Mouse (Mus musculus) liver, adult 2 months (tissue): ENCODE measurements at regions not wholly inside any gene's neighbourhood (a gene's known extent, or its start where the extent isn't known, plus 50 kb on each side); places are given as distances from the start of the nearest gene placed in this dataset.
A peak's percentile ranks its signal among the peaks of the same experiment; 100 is the strongest.
"Not testable (repeated sequence)": the region's sequence is repeated elsewhere in the genome, so short reads cannot be mapped to it uniquely, and the experiment has no call there.

Experiments
- DNase-seq: peaks from one replicate; pipeline ENCODE4 v3.0.0-alpha.2; 2011; ENCODE audit warnings: low read depth, low spot score; ENCODE audit errors: extremely low read depth
- H3K27ac ChIP-seq: fragments of 200-500 bp; replicated peaks from 2 replicates; pipeline ENCODE4 v1.5.1; 2012; ENCODE audit warnings: low read depth, mild to moderate bottlenecking, control low read depth, inconsistent platforms, low read length; ENCODE audit not compliant: insufficient read depth
- H3K27me3 ChIP-seq: fragments of 200-500 bp; 2 replicates; pipeline ENCODE4 v1.6.1; 2012; ENCODE audit warnings: mild to moderate bottlenecking, moderate library complexity, low read length, inconsistent platforms; ENCODE audit not compliant: control insufficient read depth, insufficient read depth
- H3K36me3 ChIP-seq: fragments of 200-500 bp; 2 replicates; pipeline ENCODE4 v1.6.1; 2012; ENCODE audit warnings: low read length, inconsistent platforms; ENCODE audit not compliant: control insufficient read depth, insufficient read depth
- H3K4me1 ChIP-seq: fragments of 200-500 bp; 2 replicates; pipeline ENCODE4 v1.6.1; 2011; ENCODE audit warnings: low read length; ENCODE audit not compliant: control insufficient read depth, insufficient read depth
- H3K4me3 ChIP-seq: fragments of 200-500 bp; 2 replicates; pipeline ENCODE4 v1.5.1; 2011; ENCODE audit warnings: low read depth, mild to moderate bottlenecking, control low read depth, low read length, moderate library complexity; ENCODE audit not compliant: insufficient read depth
- H3K79me2 ChIP-seq: fragments of 200-500 bp; 2 replicates; pipeline ENCODE4 v1.6.1; 2012; ENCODE audit warnings: inconsistent platforms, mild to moderate bottlenecking, low read length, moderate library complexity; ENCODE audit not compliant: control insufficient read depth, insufficient read depth
- H3K9ac ChIP-seq: fragments of 200-500 bp; 2 replicates; pipeline ENCODE4 v1.6.1; 2012; ENCODE audit warnings: low read depth, mild to moderate bottlenecking, control low read depth, inconsistent platforms, low read length
- CTCF ChIP-seq: fragments of 200-500 bp; IDR thresholded peaks from 2 replicates; pipeline ENCODE4 v1.5.1; 2011; ENCODE audit warnings: low read depth, low read length, control low read depth
- POLR2A ChIP-seq: fragments of 200-500 bp; IDR thresholded peaks from 2 replicates; pipeline ENCODE4 v1.6.1; 2011; ENCODE audit warnings: low read length, control low read depth; ENCODE audit not compliant: insufficient read depth; ENCODE audit errors: extremely low read depth
- WGBS: fragments of 180-500 bp; shearing (Covaris S2); methylation state at CpG from one replicate; pipeline ENCODE4 v1.1.7; 2018; 5-methylcytosine and 5-hydroxymethylcytosine counted together

- Histone ChIP-seq H3K9ac (no peak overlapping the region), H3K79me2 (no peaks in the 10 kb centered on the region), H3K4me3 (no peak overlapping the region), H3K27me3 (no peaks in the 10 kb centered on the region), H3K36me3 (no peaks in the 10 kb centered on the region), H3K4me1 (no peaks in the 10 kb centered on the region), H3K27ac (no peak overlapping the region)
- TF ChIP-seq CTCF (no peak), POLR2A (no peak)
- 73% methylated on average over 11 of the region's 11 CpGs for WGBS
- no peak for DNase-seq
Measured at GRCm38 (mm10) chr13:31050160-31050788, 76.3 kb downstream of the Gm5447 start.

DNA sequence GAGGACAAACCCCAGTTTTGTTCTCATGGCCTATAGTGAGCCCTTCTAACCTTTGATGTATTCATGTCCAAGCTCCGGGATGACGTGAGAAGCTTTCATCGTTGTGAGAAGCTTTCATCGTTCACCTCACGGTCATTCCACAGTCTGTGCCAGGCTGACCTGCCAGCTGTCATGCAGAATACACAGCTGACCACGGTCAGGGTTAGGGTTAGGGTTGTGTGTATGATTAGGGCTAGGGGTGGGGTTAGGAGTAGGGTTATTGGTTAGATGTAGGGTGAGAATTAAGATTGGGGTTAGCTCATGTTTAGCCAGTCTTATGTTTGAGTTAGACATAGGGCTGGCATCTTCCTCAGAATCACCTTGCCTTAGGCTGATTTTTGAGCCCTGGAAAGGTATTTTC lies 77.6 kb downstream of the Gm5447 start:
- not testable (repeated sequence) for H3K36me3 ChIP-seq, H3K4me3 ChIP-seq, H3K79me2 ChIP-seq, DNase-seq, H3K9ac ChIP-seq, H3K27ac ChIP-seq, H3K27me3 ChIP-seq, H3K4me1 ChIP-seq
- 74% methylated on average over 2 of the region's 6 CpGs for WGBS

GRCm38 (mm10) chr13:31054356-31054755 lies 80.4 kb downstream of the Gm5447 start:
- H3K9ac ChIP-seq, result no peak overlapping the region
- DNase-seq, result peak; percentile 86
- TF ChIP-seq POLR2A, result no peak
- TF ChIP-seq CTCF, result no peak

GRCm38 (mm10) chr13:31055376-31056083 lies 81.5 kb downstream of the Gm5447 start:
- peak; percentile 80 for DNase-seq
- Histone ChIP-seq H3K4me3 (no peak overlapping the region), H3K36me3 (no peaks in the 10 kb centered on the region), H3K79me2 (no peaks in the 10 kb centered on the region), H3K27ac (no peak overlapping the region), H3K9ac (no peak overlapping the region), H3K4me1 (no peaks in the 10 kb centered on the region), H3K27me3 (no peaks in the 10 kb centered on the region)
- 57% methylated on average over 5 of the region's 5 CpGs for whole genome bisulfite sequencing
- TF ChIP-seq POLR2A (no peak), CTCF (no peak)

More at GRCm38 (mm10) chr13:31054356-31054755, 80.4 kb downstream of the Gm5447 start:
- no peaks in the 10 kb centered on the region for H3K27me3 ChIP-seq
- WGBS, result 62% methylated on average over 8 of the region's 8 CpGs
- H3K36me3 ChIP-seq, result no peaks in the 10 kb centered on the region
- no peak overlapping the region for H3K27ac ChIP-seq
- H3K4me3 ChIP-seq, result no peak overlapping the region
- no peaks in the 10 kb centered on the region for H3K79me2 ChIP-seq
- H3K4me1 ChIP-seq, result no peaks in the 10 kb centered on the region

GRCm38 (mm10) chr13:31056154-31056871 lies 82.3 kb downstream of the Gm5447 start:
- H3K9ac ChIP-seq, result no peak overlapping the region
- no peak overlapping the region for H3K4me3 ChIP-seq
- WGBS, result 87% methylated on average over 12 of the region's 12 CpGs
- no peaks in the 10 kb centered on the region for H3K79me2 ChIP-seq
- no peaks in the 10 kb centered on the region for H3K36me3 ChIP-seq
- TF ChIP-seq CTCF, result no peak
- TF ChIP-seq POLR2A, result no peak
- H3K4me1 ChIP-seq, result no peaks in the 10 kb centered on the region
- H3K27ac ChIP-seq, result no peak overlapping the region
- DNase-seq, result no peak
- H3K27me3 ChIP-seq, result no peaks in the 10 kb centered on the region
